Mouse (Mus musculus) limb, embryonic 15.5 days (tissue): ENCODE data around the gene Tnfaip8l1. TPM values are rescaled to one million over a fixed set of nuclear protein-coding genes. Genes with fewer than 3 reads are reported as not detected.

Source experiments
- ATAC-seq: fragments of 200-750 bp; cut with Nextera tagmentation; 2 replicates; pipeline ENCODE4 v1.8.0; 2017; ENCODE audit warnings: low read depth, moderate TSS enrichment; ENCODE audit not compliant: insufficient number of reproducible peaks, low FRiP score, low TSS enrichment
- H3K27ac ChIP-seq: fragments of 300-500 bp; sonication (generic); 2 replicates; pipeline ENCODE4 v1.5.1; 2015; ENCODE audit warnings: moderate library complexity, mild to moderate bottlenecking, inconsistent platforms
- H3K27me3 ChIP-seq: fragments of 300-500 bp; sonication (generic); 2 replicates; pipeline ENCODE4 v1.6.1; 2015; ENCODE audit warnings: inconsistent platforms
- H3K36me3 ChIP-seq: fragments of 300-500 bp; sonication (generic); 2 replicates; pipeline ENCODE4 v1.6.1; 2015; ENCODE audit warnings: inconsistent platforms
- H3K4me1 ChIP-seq: fragments of 300-500 bp; sonication (generic); 2 replicates; pipeline ENCODE4 v1.6.1; 2015; ENCODE audit warnings: inconsistent platforms
- H3K4me2 ChIP-seq: fragments of 300-500 bp; sonication (generic); 2 replicates; pipeline ENCODE4 v1.6.1; 2015; ENCODE audit warnings: mild to moderate bottlenecking, inconsistent platforms
- H3K4me3 ChIP-seq: fragments of 300-500 bp; sonication (generic); 2 replicates; pipeline ENCODE4 v1.5.1; 2015; ENCODE audit warnings: mild to moderate bottlenecking, inconsistent platforms
- H3K9ac ChIP-seq: fragments of 300-500 bp; sonication (generic); 2 replicates; pipeline ENCODE4 v1.6.1; 2015; ENCODE audit warnings: inconsistent platforms
- H3K9me3 ChIP-seq: fragments of 300-500 bp; sonication (generic); 2 replicates; pipeline ENCODE4 v1.6.1; 2016; ENCODE audit warnings: inconsistent platforms
- WGBS: fragments of 180-500 bp; shearing (Covaris S2); methylation state at CpG from one replicate; pipeline ENCODE4 v1.1.7; 2015; 5-methylcytosine and 5-hydroxymethylcytosine counted together
- polyA plus RNA-seq: library from polyadenylated mRNA; unstranded; fragments of >200 nt; fragmentation: Nextera tagmentation; extraction: Ambion mirVana; gene quantifications from 2 replicates; pipeline ENCODE4 v1.2.1, GENCODE M21; 2015

The Tnfaip8l1 gene
- polyA plus RNA-seq, 1 experiment from 2014 or later: 11.3 TPM

DNA sequence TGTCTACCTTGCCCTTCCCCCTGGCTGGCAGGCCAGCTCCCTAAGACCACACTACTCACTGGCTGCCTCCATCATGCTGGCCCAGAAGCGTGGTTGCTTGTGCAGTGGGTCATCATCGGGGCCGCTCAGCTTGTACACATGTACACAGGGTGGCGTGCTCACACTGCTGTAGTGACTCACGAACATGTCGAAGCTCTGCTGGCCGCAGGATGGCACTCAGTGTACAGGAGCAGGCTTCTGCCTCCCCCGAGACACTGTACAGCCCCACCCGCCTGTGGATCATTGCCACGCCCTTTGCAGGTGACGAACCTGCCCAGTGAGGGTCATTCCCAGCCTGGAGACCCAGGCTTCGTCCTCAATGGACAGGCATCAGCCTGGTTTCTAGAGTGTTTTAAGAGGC is 32.1 kb downstream of the Tnfaip8l1 start:
- no peak overlapping the region for H3K9ac ChIP-seq
- no peaks in the 10 kb centered on the region for H3K4me1 ChIP-seq
- H3K27ac ChIP-seq: no peak overlapping the region
- ATAC-seq: no peak
- H3K4me3 ChIP-seq: no peak overlapping the region
- WGBS: 91% methylated on average over 12 of the region's 12 CpGs
- no peaks in the 10 kb centered on the region for H3K27me3 ChIP-seq
- H3K4me2 ChIP-seq: no peak overlapping the region
- peaks cover 98% of the 10 kb centered on the region for H3K36me3 ChIP-seq
- H3K9me3 ChIP-seq: no peaks in the 10 kb centered on the region

DNA sequence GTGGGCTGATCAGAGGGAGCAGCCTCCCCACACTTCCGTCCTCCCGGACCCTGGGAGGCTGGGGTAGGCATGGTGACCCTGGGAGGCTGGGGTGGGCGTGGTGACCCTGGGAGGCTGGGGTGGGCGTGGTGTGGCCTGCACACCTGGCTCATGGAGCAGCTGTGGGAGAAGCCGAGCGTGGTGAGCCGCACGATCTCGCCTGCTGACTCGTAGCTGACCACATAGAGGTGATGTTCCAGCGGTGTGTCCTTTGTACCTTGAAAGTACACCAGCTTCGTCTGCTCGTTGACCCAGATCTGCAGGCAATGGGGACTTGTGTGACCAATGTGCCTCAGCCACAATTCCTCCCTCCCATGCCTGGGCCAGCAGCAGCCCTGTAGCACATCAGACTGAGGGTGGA is 32.5 kb downstream of the Tnfaip8l1 start:
- Histone ChIP-seq H3K4me1 (no peaks in the 10 kb centered on the region), H3K27ac (no peak overlapping the region), H3K4me3 (no peak overlapping the region), H3K36me3 (peaks cover 94% of the 10 kb centered on the region), H3K27me3 (no peaks in the 10 kb centered on the region), H3K9ac (no peak overlapping the region), H3K4me2 (no peak overlapping the region), H3K9me3 (no peaks in the 10 kb centered on the region)
- no peak for ATAC-seq
- 90% methylated on average over 13 of the region's 13 CpGs for WGBS

- H3K9ac ChIP-seq: no peak overlapping the region
- peaks cover 88% of the 10 kb centered on the region for H3K36me3 ChIP-seq
- no peak for ATAC-seq
- no peak overlapping the region for H3K4me3 ChIP-seq
- no peaks in the 10 kb centered on the region for H3K4me1 ChIP-seq
- H3K27me3 ChIP-seq: no peaks in the 10 kb centered on the region
- no peak overlapping the region for H3K4me2 ChIP-seq
- WGBS: 75% methylated on average over 2 of the region's 2 CpGs
- H3K9me3 ChIP-seq: no peaks in the 10 kb centered on the region
- no peak overlapping the region for H3K27ac ChIP-seq
Measured at GRCm38 (mm10) chr17:56196860-56197259, 34.6 kb downstream of the Tnfaip8l1 start.

DNA sequence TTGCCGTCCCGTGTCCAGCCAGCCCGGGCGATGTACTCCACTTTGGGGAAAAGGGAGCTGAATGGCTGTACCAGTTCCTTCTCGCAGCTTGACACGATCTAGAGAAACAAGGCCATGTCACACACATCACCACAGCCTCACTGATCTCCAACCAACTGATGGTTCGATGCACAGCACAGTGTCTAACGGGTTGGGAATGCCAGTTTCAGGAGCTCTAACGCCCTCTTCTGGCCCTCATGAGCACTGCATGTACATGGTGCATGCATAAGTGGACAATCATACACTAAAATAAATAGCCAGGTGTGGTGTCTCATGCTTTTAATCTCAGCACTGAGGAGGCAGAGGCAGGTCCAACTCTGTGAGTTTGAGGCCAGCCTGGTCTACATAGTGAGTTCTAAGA is 38.3 kb downstream of the Tnfaip8l1 start:
- no peak overlapping the region for H3K27ac ChIP-seq
- H3K4me1 ChIP-seq: no peaks in the 10 kb centered on the region
- H3K9ac ChIP-seq: no peak overlapping the region
- 86% methylated on average over 9 of the region's 9 CpGs for WGBS
- no peaks in the 10 kb centered on the region for H3K27me3 ChIP-seq
- no peak overlapping the region for H3K4me2 ChIP-seq
- peaks cover 89% of the 10 kb centered on the region for H3K36me3 ChIP-seq
- H3K9me3 ChIP-seq: no peaks in the 10 kb centered on the region
- no peak for ATAC-seq
- no peak overlapping the region for H3K4me3 ChIP-seq

GRCm38 (mm10) chr17:56201642-56202041 is 39.4 kb downstream of the Tnfaip8l1 start:
- Histone ChIP-seq H3K4me3 (no peak overlapping the region), H3K9me3 (no peaks in the 10 kb centered on the region), H3K4me2 (no peak overlapping the region), H3K9ac (no peak overlapping the region), H3K4me1 (no peaks in the 10 kb centered on the region), H3K27ac (no peak overlapping the region), H3K36me3 (peaks cover 89% of the 10 kb centered on the region), H3K27me3 (no peaks in the 10 kb centered on the region)
- WGBS: 68% methylated on average over 3 of the region's 3 CpGs
- ATAC-seq: no peak

- WGBS: 90% methylated on average over 8 of the region's 8 CpGs
- Histone ChIP-seq H3K4me2 (no peak overlapping the region), H3K27me3 (no peaks in the 10 kb centered on the region), H3K36me3 (peaks cover 89% of the 10 kb centered on the region), H3K9ac (no peak overlapping the region), H3K4me1 (no peaks in the 10 kb centered on the region), H3K4me3 (no peak overlapping the region), H3K9me3 (no peaks in the 10 kb centered on the region), H3K27ac (no peak overlapping the region)
- ATAC-seq: no peak
Measured at GRCm38 (mm10) chr17:56202476-56202875, 40.2 kb downstream of the Tnfaip8l1 start.

GRCm38 (mm10) chr17:56203729-56204128 is 41.5 kb downstream of the Tnfaip8l1 start:
- WGBS: 68% methylated on average over 3 of the region's 3 CpGs
- no peak overlapping the region for H3K4me2 ChIP-seq
- no peak overlapping the region for H3K27ac ChIP-seq
- H3K4me3 ChIP-seq: no peak overlapping the region
- no peaks in the 10 kb centered on the region for H3K9me3 ChIP-seq
- ATAC-seq: no peak
- no peak overlapping the region for H3K9ac ChIP-seq
- no peaks in the 10 kb centered on the region for H3K27me3 ChIP-seq
- H3K36me3 ChIP-seq: peaks cover 89% of the 10 kb centered on the region
- no peaks in the 10 kb centered on the region for H3K4me1 ChIP-seq

DNA sequence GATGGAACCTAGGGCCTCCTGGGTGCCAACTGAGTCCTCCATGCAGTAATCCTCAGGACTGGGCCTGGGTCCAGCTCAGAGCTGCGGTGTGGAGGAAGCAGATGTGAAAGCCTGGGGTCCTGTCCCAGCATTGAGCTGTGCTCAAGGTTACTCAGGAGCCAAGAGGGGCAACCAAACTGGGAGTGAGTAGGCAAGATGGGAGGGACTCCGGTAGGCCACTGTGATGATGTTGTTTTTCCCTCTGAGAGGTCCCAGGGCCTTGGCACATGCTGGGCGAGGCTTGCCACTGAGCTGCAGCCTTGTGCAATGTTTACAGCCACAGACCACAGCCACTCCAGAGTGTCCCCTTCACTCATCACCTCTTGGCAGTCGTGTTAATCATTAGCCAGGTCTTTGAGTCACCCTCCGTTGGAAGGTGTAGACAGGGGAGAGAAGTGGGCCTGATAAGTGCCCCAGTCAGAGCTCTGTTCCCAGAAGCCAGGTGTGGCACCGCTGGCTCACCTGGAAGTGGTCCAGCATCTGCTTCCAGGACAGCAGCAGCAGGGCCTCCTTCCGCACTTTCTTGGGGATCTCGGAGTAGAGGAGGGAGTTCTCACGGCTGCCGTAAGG is 44.1 kb downstream of the Tnfaip8l1 start:
- WGBS: 88% methylated on average over 10 of the region's 10 CpGs
- Histone ChIP-seq H3K27ac (no peak overlapping the region), H3K9me3 (no peaks in the 10 kb centered on the region), H3K4me3 (no peak overlapping the region), H3K27me3 (no peaks in the 10 kb centered on the region), H3K36me3 (peaks cover 100% of the 10 kb centered on the region), H3K4me1 (no peaks in the 10 kb centered on the region), H3K9ac (no peak overlapping the region), H3K4me2 (no peak overlapping the region)
- no peak for ATAC-seq

DNA sequence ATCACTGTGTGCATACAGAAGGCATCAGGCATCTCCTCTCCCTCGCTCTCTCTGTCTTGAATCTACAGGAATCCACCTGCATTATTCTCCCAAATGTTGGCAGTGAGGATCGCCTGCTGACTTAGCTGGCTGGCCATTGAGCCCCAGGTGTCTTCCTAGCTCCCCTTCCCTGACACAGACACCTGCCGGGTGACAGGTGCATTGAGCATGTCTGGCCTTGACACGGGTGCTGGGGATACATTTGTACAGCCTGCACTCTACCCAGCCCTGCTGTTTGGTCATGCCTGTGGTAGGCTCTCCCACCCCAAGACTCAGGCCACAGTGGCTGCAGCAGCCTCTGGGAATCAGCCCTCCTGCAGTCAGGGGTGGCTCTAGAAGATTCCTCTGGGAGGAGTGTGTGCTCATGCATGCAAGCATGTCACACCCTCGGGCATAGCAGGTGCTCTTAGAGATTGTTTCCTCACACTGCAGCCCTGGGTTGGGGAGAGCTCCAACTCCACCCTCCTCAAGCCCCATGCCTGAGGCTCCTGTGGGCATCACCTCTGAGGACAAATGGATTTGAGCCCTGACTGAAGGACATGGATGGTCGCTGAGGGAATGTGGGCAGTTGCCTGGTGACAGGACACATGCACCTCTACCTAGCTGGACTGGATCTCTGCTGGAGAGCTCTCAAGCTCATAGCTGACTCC is 44.9 kb downstream of the Tnfaip8l1 start:
- Histone ChIP-seq H3K36me3 (peaks cover 99% of the 10 kb centered on the region), H3K4me3 (no peak overlapping the region), H3K4me2 (no peak overlapping the region), H3K27me3 (no peaks in the 10 kb centered on the region), H3K27ac (no peak overlapping the region), H3K4me1 (no peaks in the 10 kb centered on the region), H3K9ac (no peak overlapping the region), H3K9me3 (no peaks in the 10 kb centered on the region)
- 85% methylated on average over 6 of the region's 6 CpGs for WGBS
- no peak for ATAC-seq

- Histone ChIP-seq H3K4me1 (peaks cover 3% of the 10 kb centered on the region; the same call in 1 of the 2 replicates), H3K9ac (no peak overlapping the region)
- ATAC-seq: no peak
Measured at GRCm38 (mm10) chr17:56207963-56208530, 45.8 kb downstream of the Tnfaip8l1 start.

DNA sequence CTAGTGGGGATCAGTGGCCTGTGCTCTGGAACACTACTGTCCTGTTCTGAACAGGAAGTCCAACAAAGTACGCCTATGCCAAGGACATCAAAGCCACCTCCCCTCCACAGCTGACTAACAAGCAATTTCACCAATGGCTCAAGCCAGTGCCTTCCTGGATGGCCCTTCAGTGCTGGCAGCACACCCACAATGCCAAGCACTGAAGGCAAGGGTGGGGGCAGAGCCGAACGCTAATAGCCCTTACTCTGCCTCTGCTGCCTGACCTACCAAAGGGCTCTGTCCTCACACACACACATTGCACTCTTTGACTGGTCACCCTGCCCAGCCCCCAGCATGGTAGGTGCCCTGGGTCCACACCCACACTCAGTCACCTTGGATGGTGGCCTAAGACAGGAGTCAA is 46.5 kb downstream of the Tnfaip8l1 start:
- no peaks in the 10 kb centered on the region for H3K27me3 ChIP-seq
- WGBS: 86% methylated on average over 3 of the region's 3 CpGs
- H3K4me2 ChIP-seq: no peak overlapping the region
- no peak for ATAC-seq
- H3K4me3 ChIP-seq: no peak overlapping the region
- H3K27ac ChIP-seq: no peak overlapping the region
- no peaks in the 10 kb centered on the region for H3K9me3 ChIP-seq
- peaks cover 85% of the 10 kb centered on the region for H3K36me3 ChIP-seq
- H3K9ac ChIP-seq: no peak overlapping the region
- peaks cover 3% of the 10 kb centered on the region; the same call in 1 of the 2 replicates for H3K4me1 ChIP-seq

More at GRCm38 (mm10) chr17:56207963-56208530, 45.8 kb downstream of the Tnfaip8l1 start:
- H3K9me3 ChIP-seq: no peaks in the 10 kb centered on the region
- H3K4me3 ChIP-seq: no peak overlapping the region
- no peak overlapping the region for H3K4me2 ChIP-seq
- H3K27me3 ChIP-seq: no peaks in the 10 kb centered on the region
- H3K36me3 ChIP-seq: peaks cover 91% of the 10 kb centered on the region
- no peak overlapping the region for H3K27ac ChIP-seq
- WGBS: 87% methylated on average over 9 of the region's 9 CpGs

DNA sequence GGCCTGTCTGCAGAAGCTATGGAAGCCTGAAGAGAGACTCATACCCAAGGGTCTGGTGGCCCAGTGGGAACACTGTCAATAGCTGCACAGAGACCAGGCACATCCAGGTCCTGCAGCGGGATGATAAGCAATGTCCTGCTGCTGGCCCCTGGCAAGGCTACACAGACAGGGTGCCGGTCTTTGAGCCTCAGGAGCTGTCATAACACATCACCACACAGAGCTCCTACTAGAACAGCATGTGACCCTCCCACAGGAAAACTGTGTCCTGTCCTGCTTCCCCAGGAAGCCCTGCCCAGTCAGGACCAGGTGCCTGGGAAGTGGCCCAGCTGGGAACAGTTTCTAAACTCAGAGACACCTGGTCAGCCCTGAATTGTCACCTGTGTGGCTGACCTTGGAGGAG is 48.8 kb downstream of the Tnfaip8l1 start:
- no peaks in the 10 kb centered on the region for H3K27me3 ChIP-seq
- 74% methylated on average over 2 of the region's 2 CpGs for WGBS
- H3K4me3 ChIP-seq: no peak overlapping the region
- H3K9me3 ChIP-seq: no peaks in the 10 kb centered on the region
- H3K4me2 ChIP-seq: no peak overlapping the region
- peaks cover 62% of the 10 kb centered on the region for H3K36me3 ChIP-seq
- no peak overlapping the region for H3K27ac ChIP-seq
- no peak for ATAC-seq
- no peak overlapping the region for H3K9ac ChIP-seq
- peaks cover 3% of the 10 kb centered on the region; the same call in 1 of the 2 replicates for H3K4me1 ChIP-seq
